Mouse (Mus musculus): Measurements from ENCODE around the gene Cuedc2.

The Cuedc2 gene

DNA sequence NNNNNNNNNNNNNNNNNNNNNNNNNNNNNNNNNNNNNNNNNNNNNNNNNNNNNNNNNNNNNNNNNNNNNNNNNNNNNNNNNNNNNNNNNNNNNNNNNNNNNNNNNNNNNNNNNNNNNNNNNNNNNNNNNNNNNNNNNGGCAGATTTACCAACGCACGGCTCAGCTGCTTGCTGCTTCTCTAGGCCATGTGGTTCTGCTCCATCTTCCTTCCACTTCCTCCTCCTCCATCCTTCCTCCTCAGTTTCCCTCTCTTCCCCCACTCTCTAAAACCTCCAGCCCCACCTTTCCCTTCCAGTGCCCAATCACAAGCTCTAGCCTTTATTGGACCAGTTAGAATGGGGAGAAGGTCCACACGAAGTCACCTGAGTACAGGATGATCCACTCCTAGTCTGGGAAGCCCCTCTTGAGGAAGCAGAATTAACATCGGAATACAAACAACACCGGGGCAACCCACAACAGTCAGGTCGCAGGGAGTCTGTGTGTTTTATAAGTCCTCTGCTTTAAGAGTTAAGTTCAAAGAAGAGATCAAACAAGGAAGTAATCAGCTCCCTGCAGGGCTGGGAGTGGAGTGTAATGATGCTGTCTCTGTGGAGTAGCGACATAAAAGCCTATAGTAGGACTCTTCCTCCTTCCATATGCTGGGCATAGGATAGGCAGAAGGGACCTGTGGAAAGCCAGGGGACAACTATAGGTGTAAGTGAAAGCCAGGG is 6.4 kb upstream of the Cuedc2 start:
- DNase-seq (ENCODE audit: inconsistent age in 2 of 2, low spot score in 1 of 2), result no peak

DNA sequence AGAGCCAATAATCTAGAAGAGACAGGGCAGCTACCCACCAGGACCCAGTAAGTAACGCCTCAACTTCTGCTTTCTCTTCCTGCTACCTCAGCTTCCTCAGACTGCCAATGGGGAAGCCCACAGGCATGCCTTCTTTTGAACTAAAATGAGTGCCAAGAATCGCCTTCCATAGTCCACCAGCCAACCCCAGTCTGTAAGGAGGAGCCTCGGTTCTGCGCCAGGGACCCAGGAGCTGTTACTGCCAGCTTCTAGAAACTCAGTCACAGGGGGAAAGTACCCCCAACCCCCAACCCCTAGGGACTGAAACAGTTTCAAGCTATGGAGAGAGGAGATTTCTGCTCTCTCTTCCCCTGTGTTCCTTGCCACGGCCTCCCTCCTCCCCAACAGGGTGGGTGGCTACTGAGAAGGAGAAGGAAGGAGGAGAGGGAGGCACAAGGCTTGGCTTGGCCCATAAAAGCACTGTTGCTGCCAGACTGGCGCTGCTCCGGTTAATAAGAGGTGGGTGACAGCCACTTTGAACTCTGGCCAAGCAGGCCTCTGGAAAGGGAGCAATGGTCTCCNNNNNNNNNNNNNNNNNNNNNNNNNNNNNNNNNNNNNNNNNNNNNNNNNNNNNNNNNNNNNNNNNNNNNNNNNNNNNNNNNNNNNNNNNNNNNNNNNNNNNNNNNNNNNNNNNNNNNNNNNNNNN is 927 bp upstream of the Cuedc2 start:
- DNase-seq (ENCODE audit: inconsistent age in 2 of 2, low spot score in 1 of 2), result peak in 1 of 2 experiments; percentile 70

DNA sequence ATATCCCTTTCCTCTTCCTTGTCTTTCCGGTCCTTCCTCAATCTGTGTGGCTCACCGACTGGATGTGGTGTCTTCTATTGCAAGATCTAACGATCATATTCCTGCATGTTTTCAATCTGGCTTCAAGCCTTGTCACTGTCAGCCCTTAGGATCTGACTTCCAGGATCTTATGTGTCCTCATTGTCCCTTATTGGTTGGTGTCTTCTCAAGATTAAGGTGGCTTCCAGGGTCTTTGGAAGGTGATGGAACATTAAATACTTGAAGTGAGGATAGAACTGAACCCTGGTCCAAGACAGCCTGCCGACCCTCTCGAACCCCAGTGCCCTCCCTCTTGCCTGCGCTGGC is 412 bp upstream of the Cuedc2 start:
- no peak for DNase-seq (ENCODE audit: inconsistent age in 2 of 2, low spot score in 1 of 2)

DNA sequence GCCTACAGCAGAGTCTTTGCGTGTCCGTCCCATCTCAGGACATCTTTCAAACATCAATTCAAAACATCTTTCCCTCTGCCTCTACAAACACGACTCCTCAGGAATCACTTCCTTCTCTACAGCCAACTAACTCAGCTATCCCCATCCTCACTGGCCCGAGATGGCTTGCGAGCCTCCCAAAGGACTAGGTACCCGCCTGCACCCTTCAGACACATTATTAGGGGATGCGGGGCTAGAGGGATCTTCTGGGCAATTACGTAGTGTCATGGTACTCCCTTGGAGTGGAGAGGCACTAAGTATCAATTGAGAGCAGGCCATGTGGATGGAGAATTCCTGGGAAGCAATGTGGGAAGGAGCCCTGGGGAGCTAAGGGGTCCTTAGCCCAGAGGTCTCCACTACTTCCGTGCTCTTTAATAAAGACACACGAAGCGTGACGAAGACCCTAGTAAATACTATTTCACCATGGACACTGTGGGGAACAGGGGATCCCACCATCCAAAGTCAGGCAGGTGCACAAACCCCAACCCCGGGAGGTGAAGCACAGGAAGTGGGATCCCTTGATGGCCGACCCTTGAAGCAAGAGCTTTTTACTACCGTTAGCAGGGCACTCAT is 677 bp downstream of the Cuedc2 start:
- DNase-seq (ENCODE audit: inconsistent age in 2 of 2, low spot score in 1 of 2), result no peak

DNA sequence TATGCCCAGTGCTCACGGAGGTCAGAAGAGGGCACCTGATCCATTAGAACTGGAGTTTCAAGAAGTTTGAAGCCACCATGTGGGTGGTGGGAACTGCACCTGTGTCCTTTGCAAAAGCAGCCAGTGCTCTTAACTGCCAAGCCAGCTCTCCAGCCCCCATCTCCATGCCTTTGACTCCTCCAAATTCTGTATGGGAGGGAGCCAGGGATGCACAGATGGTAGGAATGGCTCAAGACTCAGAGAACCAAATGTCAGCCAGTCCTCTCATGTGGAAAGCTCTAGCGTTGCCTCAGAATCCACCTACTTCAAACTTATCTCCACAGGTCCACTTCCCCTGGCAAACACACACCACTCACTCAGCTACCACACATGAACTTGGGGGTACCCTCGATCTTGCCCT is 4.6 kb downstream of the Cuedc2 start:
- no peak for DNase-seq (ENCODE audit: inconsistent age in 2 of 2, low spot score in 1 of 2)

DNA sequence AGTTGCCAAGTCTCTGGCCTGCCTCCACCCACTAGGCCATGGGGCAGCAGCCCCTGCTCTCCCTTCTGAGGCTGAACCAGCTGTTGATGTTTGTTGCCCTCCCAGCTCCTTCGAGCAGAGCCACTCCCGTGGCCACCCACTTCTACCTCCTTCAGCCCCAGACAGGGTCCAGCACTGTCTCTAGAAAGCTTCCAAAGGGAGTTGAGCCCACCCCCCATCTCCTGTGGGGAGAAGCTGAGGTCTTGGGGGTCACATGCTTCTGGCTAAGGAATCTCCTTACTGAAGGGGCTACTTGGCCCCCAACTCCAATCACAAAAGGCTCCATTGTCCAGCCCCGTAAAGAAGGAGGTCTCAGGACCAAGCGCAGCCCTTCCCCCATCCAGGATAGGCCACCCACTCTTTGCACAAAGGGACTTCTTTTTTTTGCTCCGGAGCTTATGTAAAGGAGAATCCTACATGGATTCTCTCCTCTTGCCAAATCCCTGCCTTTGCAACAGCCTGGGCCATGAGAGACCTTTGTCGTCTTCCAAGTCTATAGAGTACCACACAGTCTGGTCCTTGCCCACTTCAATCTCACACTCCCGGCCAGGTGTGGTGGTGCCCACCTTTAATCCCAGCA is 5.7 kb downstream of the Cuedc2 start:
- no peak for DNase-seq (ENCODE audit: inconsistent age in 2 of 2, low spot score in 1 of 2)

DNA sequence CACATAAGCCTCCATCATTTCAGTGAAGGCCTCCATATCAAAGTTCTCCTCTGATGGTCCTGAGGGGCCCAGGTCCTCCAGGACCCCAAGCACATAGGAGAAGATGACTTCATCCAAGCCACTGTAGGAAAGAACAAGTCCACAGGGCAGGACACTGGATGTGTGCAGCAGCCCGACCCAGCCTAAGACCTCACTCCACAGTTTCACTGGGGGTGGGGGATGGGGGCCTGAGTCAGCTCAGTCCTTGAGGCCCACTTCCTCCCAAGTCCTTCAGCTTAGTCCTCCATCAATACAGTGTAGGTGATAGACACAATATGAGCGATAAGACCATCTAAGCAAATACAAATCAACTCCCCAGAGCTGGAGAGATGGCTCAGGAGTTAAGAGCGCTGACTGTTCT is 6.6 kb downstream of the Cuedc2 start:
- no peak for DNase-seq (ENCODE audit: inconsistent age in 2 of 2, low spot score in 1 of 2)

DNA sequence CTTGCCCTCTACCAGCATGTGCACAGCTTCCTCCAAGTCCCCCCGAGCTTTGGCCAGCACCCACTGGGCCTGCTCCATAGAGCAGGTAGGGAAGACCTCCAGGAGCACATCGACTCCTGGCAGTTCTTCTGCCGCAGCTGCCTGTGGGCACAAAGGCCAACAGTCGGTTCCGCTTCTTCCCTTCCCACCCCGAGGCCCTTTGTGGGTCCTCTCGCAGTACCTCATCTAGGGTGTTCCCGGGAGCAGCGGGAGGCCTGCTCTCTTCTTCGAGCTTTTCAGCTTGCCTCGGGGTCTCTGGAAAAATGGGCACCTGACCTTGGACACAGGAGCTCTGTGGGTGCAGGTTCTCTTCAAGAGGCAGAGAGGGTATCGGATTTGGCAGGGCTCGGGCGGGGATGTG is 7.2 kb downstream of the Cuedc2 start:
- DNase-seq (ENCODE audit: inconsistent age in 2 of 2, low spot score in 1 of 2), result no peak

DNA sequence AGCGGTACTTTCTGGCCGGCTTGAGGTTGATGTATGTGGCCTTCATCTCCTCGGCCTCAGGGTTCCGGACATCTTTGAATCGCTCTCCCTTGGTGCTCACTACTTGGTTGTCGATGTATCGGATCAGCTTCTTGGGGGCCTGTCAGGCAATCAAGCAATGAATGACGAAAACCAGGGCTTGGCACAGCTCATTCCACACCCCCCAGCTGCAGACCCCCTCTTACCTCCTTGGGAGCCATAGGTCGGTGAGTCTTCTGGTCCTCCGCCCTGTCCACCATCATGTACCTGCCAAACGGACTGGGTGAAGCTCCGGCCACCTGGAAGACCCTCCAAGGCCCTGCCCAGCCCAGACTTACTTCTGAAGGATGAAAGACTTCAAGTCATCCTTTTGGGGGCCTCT is 7.8 kb downstream of the Cuedc2 start:
- no peak for DNase-seq (ENCODE audit: inconsistent age in 2 of 2, low spot score in 1 of 2)

DNA sequence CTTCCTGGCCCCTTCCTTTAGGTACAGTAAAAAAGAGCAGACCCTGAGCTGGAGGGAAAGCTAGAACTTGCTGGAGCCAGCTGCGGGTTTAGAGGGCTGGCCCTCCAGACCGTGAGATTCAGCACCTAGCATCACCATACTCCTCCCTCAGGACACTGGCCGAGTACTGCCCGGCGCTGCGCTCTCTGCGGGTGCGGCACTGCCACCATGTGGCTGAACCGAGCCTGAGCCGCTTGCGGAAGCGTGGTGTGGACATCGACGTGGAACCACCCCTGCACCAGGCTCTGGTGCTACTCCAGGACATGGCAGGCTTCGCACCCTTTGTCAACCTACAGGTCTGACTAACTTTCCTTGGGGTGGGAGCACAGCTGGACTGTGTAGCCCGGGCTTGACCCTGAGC is 8.6 kb downstream of the Cuedc2 start:
- DNase-seq (ENCODE audit: inconsistent age in 2 of 2, low spot score in 1 of 2), result peak; percentile 88 to 94

DNA sequence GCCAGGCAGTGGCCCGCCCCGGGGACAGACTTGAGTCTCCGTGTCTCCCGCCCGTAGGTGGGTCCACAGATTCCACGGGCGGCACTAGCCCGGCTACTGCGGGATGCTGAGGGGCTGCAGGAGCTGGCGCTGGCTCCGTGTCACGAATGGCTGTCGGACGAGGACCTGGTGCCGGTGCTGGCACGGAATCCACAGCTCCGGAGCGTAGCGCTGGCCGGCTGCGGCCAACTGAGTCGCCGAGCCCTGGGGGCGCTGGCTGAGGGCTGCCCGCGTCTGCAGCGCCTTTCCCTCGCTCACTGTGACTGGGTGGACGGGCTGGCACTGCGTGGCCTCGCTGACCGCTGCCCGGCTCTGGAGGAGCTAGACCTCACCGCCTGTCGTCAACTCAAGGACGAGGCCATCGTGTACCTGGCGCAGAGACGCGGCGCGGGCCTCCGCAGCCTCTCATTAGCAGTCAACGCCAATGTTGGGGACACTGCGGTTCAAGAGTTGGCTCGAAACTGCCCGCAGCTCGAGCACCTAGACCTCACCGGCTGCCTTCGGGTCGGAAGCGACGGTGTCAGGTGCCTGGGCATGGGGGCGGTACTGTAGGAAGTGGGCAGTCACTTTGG is 9.4 kb downstream of the Cuedc2 start:
- peak in 1 of 2 experiments; percentile 74 for DNase-seq (ENCODE audit: inconsistent age in 2 of 2, low spot score in 1 of 2)

DNA sequence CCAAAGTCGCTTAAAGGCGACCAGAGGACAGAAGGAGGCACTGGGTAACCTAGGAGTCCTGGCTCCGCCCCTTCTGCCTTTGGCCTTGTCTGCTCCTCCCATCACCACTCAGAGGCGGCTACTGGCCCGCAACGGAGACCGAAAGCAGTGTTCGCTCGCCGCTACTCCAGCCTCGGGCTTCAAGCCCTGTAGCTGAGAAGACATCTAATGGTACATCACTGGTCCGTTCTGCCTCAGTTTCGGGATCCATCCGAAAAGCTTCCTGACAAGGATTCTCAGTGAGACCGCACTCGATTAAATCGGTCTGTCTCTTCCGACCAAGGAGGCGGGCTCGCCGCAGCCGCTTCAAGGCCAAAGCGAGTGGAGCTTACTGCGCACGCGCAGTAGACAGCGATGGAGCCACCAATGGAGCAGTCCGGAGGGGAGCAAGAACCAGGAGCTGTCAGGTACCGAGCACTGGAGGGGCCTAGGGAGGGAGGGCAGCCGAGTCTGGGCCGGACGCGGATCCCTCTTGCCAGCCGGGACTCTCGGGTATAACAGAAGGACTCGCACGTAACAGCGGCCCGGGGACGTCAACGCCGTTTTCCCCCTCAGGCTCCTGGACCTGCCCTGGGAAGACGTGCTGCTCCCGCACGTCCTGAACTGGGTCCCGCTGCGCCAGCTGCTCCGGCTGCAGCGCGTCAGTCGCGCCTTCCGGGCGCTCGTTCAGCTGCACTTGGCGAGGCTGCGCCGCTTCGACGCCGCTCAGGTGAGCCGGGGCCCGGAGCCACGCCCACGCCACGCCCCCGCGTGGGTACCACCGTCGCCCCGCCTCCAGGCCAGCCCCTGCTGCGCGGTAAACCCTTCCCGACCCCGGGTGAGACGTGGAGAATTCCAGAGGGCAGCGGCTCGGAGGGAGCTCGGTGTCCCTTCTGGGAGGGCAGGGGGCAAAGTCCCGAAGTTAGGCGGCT is 10.1 kb downstream of the Cuedc2 start, which contains the start of gene Fbxl15:
TSS of gene Fbxl15 (plus strand) at position 104 of the 950 bp plus-strand sequence.
- peak; percentile 97 to 99 for DNase-seq (ENCODE audit: inconsistent age in 2 of 2, low spot score in 1 of 2)

DNA sequence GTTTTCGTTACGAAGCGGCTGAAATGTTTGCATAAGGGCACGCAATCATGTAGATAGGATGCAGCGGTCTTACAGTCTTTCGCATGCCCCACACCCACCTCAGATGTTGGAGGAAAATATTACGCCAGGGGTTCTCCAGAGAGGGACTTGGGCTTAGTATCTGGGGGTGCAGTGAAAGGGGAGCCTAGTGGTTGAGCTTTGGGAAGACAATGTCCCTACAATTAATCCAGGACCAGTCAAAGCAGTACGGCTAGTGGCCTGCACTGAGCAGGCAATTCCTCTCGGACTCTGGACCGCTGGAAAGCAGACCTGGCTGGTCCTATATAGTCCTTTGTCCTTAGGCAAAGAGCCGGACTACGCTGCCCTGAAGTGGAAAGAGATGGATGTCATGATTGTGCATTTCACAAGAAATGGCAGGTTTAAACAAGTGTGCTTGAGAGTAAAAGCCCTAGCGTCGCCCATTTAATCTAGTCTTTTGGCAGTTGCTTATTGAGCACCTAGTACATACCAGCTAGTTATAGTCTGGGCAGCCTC is 10.9 kb downstream of the Cuedc2 start:
- no peak for DNase-seq (ENCODE audit: inconsistent age in 2 of 2, low spot score in 1 of 2)

DNA sequence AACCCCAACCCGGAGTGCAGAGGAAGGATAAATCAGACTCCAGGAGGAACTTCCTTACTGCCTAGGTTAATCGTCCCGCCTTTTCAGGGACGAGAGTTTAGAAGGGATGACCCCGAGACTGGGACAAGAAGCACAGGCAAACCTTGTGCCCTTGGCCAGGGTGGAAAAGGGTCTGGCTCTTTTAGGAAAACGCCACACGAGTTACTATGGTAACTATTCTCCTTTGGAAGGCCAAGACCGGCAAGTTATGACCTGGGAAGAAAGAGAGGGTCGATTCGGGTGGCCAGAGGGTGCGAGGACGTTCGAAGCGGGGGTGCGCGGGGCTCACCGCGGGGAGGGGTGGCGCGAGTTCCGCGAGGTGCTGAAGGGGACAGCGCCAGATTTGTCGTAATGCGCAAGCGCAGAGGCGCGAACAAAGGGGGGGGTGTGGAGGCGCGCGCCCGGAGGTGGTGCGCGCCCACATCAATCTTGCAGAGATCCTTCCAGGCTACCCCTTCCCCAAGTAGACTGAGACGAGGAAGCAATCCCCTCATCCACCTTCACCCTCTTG is 11.7 kb downstream of the Cuedc2 start, which contains the start of gene Psd:
TSS of gene Psd (minus strand) at position 401 of the 550 bp plus-strand sequence.
- DNase-seq (ENCODE audit: inconsistent age in 2 of 2, low spot score in 1 of 2), result peak; percentile 71 to 89

DNA sequence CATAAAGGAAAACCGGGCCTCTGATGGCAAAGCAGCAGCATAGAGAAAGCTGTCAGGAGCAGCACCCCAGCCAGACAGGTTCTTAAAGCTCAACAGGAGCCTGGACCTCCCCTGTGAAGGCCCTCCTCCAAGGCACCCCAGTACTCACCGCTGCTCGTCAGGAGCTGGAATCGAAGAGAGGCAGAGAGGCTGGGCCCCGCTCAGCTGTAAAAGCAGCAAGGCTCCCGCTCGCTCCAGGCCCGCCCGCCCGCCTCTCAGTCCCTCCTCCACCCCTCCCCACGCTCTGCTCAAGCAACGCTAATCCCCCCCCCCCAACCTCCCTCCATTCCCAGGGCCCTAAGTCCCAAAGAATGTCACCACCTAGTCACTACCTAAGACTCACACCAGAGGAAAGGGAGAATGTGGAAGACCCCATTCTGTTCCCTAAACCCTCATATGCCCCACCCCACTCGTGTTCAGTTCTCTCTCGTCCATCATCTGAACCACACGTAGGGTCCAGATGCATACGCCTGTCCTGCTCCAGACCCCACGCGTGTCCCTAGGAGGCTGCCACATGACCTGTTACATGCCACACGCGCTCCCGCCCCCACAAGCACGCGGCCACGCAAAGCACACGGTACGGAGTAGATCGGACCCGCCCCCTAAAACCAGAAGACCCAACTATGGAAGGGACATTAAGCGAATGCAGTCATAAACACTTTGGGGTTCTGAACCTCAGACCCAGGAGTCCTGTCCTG is 12.3 kb downstream of the Cuedc2 start:
- no peak for DNase-seq (ENCODE audit: inconsistent age in 2 of 2, low spot score in 1 of 2)

DNA sequence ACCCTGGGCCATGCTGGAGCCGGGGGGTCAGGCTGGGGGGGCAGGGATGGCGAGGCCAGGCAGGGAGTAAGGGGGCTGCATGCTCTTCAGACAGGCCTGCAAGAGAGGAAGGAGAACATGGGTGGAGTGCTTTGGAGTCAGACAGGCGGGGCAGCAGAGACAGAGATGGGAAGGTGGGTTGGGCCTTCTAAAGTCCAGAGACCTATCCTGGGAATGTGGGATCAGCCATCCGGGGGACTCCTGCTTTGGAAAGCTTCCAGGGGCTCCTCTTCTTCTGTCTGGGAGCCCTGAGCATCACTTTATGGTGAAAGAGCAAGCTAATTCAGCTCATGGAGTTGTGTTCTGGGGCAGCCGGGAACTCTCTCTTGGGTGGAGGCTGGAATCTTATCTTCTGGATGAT is 13.6 kb downstream of the Cuedc2 start:
- DNase-seq (ENCODE audit: inconsistent age in 2 of 2, low spot score in 1 of 2), result no peak

DNA sequence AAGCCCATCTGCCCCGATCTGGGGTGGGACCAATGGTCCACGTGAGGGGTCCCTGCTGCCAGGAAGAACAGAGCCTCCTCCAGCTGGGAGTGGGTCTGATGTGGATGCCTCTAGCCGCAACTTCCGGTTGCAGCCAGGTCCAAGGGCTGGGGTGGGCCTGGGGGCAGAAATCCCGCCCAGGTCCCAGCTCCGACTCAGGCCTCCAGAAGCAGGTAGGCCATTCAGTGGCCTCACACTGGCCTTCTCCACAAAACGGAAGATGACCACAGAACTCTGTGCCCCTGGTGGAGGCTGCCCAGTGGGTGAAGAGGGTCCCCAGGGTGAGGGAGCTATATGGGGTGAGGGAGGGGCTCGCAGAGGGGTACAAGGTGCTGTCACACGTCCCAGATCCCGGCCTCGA is 14.1 kb downstream of the Cuedc2 start:
- no peak for DNase-seq (ENCODE audit: inconsistent age in 2 of 2, low spot score in 1 of 2)

DNA sequence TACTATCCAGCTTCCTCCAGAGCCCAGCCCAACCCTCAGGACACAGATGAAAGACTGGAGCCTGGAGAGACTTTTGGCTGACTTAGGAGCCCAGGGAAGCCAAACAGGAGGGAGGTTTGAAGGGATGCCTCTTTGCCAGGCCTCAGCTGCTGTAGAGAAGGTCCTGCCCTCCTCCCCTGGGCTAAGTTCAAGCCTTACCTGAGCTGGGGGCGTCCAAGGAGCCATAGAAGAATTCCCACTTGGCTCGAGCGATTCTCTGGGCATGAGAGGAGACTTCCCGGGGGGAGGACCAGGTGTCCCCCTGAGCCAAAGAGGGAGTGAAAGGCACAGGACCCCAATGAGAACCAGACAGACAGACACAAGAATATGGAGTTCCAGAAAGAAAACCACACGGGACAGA is 14.8 kb downstream of the Cuedc2 start:
- no peak for DNase-seq (ENCODE audit: inconsistent age in 2 of 2, low spot score in 1 of 2)

DNA sequence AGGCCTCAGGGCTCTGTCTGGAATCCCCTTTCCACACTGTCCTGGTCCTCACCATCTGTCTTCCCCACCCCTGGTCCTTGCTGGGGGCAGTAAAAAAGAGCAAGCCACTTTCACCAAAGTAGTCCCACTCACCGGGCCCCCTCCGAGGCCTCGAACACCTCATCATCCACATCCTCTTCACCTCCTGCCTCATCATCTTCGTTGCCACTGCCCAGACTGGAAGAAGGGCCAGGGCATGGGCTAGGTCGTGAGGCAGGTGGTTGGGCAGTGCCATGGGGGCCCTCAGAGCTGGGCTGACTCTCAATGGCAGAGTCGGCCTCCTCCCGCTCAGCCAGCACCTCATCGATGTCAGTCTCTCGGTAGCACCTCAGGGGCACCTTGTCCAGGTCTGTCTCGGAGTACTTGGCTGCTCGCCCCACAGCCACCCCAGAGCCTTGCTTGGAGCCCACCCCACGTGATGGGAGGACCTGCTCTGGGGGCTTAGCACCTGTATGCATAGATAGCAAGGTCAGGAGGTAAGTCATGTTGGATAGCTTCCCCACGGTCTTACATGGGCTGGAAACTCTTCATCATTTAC is 15.4 kb downstream of the Cuedc2 start:
- no peak for DNase-seq (ENCODE audit: inconsistent age in 2 of 2, low spot score in 1 of 2)

All from adrenal gland, adult (tissue).